ENCODE assay signal across 8 mouse cellular contexts in genomic region chr3:37666291-37667118, GRCm38 (mm10). TPM values are rescaled to one million over a fixed set of nuclear protein-coding genes. Genes with fewer than 3 reads are reported as not detected.
A peak's percentile ranks its signal among the peaks of the same experiment; 100 is the strongest.
DNase-seq lines count a peak whose midpoint lies in the region; ATAC-seq and TF ChIP-seq lines count a peak whose summit lies in the region.

No protein-coding gene starts in this region.

- 0 out of 2 replicates have a peak overlapping the region, but pooled peaks have one; percentile 9 for H3K9ac ChIP-seq in MEL (ENCODE audit: control insufficient read depth, low read depth, low read length, poor library complexity, severe bottlenecking)
- H3K9ac ChIP-seq in heart, postnatal 0 days (replicated peaks; ENCODE audit: low read depth, low read length) = no peak overlapping the region
- no peak overlapping the region for H3K9ac ChIP-seq in midbrain, embryonic 15.5 days

- 24% methylated on average over 9 of the region's 9 CpGs for WGBS in heart, postnatal 0 days
- 12% methylated on average over 9 of the region's 9 CpGs for WGBS in midbrain, embryonic 15.5 days
- WGBS in thymus, adult 2 months = 45% methylated on average over 9 of the region's 9 CpGs

- peak overlapping the region; percentile 3; the same call in 1 of the 2 replicates for H3K27ac ChIP-seq in MEL (ENCODE audit: control insufficient read depth, low read depth, low read length)
- H3K27ac ChIP-seq in heart, postnatal 0 days (ENCODE audit: low read depth) = no peak overlapping the region
- H3K27ac ChIP-seq in midbrain, embryonic 15.5 days = no peak overlapping the region
- no peak overlapping the region for H3K27ac ChIP-seq in thymus, adult 2 months (ENCODE audit: control insufficient read depth, insufficient read depth, low read length)

- TF ChIP-seq CTCF in MEL (IDR thresholded peaks at IDR 0.05 in 2 of 3, conservative IDR thresholded peaks at IDR 0.05 in 1 of 3; ENCODE audit: control insufficient read depth in 1 of 3, insufficient read depth in 1 of 3, low read depth in 2 of 3, low read length in 3 of 3, poor library complexity in 1 of 3, severe bottlenecking in 1 of 3) = no peak
- TF ChIP-seq CTCF in heart, postnatal 0 days (IDR thresholded peaks at IDR 0.05; ENCODE audit: low read depth) = no peak
- no peak for TF ChIP-seq CTCF in thymus, adult 2 months (IDR thresholded peaks at IDR 0.05; ENCODE audit: borderline replicate concordance, control insufficient read depth, extremely low read depth, insufficient read depth, low read length, poor library complexity)

- DNase-seq in MEL (ENCODE audit: low read depth, low spot score) = peak; percentile 59
- peak; percentile 85 for DNase-seq in embryo, embryonic 9.5 days (ENCODE audit: extremely low spot score)
- peak; percentile 59 for DNase-seq in heart, postnatal 0 days (ENCODE audit: low spot score)
- DNase-seq in kidney, postnatal 36 days = peak; percentile 58 to 69
- no peak for DNase-seq in thymus, adult 2 months
- DNase-seq in cerebellum, adult 9-11 months = no peak
- no peak for DNase-seq in urinary bladder, postnatal 36 days (ENCODE audit: low spot score in 2 of 2)

- peak overlapping the region in 1 of 2 experiments; percentile 37; a peak in 1 of 4 replicates for H3K4me3 ChIP-seq in MEL (ENCODE audit: control insufficient read depth in 1 of 2, insufficient read depth in 1 of 2, low read depth in 2 of 2, low read length in 2 of 2)
- no peak overlapping the region for H3K4me3 ChIP-seq in heart, postnatal 0 days (ENCODE audit: low read depth, low read length)
- H3K4me3 ChIP-seq in midbrain, embryonic 15.5 days = no peak overlapping the region
- H3K4me3 ChIP-seq in thymus, adult 2 months (ENCODE audit: control insufficient read depth, insufficient read depth, low read length) = no peak overlapping the region

- peak; percentile 80 for ATAC-seq in heart, postnatal 0 days (ENCODE audit: insufficient read depth, low read depth)
- ATAC-seq in midbrain, embryonic 15.5 days (replicated peaks) = peak; percentile 78

- no peak overlapping the region for H3K4me2 ChIP-seq in heart, postnatal 0 days (ENCODE audit: low read depth, low read length)
- H3K4me2 ChIP-seq in midbrain, embryonic 15.5 days = no peak overlapping the region

- H3K79me2 ChIP-seq in MEL (ENCODE audit: control insufficient read depth, insufficient read depth, low read length, poor library complexity) = peaks cover 23% of the 10 kb centered on the region

- peak; percentile 41 to 83; a peak in 3 of 4 replicates for TF ChIP-seq EP300 in MEL (IDR thresholded peaks at IDR 0.05; ENCODE audit: low read depth in 1 of 2, low read length in 2 of 2)
- TF ChIP-seq EP300 in heart, postnatal 0 days (IDR thresholded peaks at IDR 0.05; ENCODE audit: low read depth) = peak; percentile 52; the same call in 1 of the 2 replicates

- peaks cover 0 to 34% of the 10 kb centered on the region in 2 experiments; a peak in 2 of 4 replicates for H3K36me3 ChIP-seq in MEL (ENCODE audit: control insufficient read depth in 1 of 2, insufficient read depth in 2 of 2, low read length in 2 of 2)
- no peaks in the 10 kb centered on the region for H3K36me3 ChIP-seq in heart, postnatal 0 days (replicated peaks; ENCODE audit: control insufficient read depth, insufficient read depth, low read length)
- no peaks in the 10 kb centered on the region for H3K36me3 ChIP-seq in midbrain, embryonic 15.5 days (replicated peaks)
- H3K36me3 ChIP-seq in thymus, adult 2 months (ENCODE audit: control insufficient read depth, insufficient read depth, low read length) = no peaks in the 10 kb centered on the region

- no peak for TF ChIP-seq POLR2A in MEL (IDR thresholded peaks at IDR 0.05; ENCODE audit: control insufficient read depth in 1 of 2, insufficient read depth in 1 of 2, low read depth in 1 of 2, low read length in 2 of 2, poor library complexity in 1 of 2)
- TF ChIP-seq POLR2A in thymus, adult 2 months (IDR thresholded peaks at IDR 0.05; ENCODE audit: control insufficient read depth, extremely low read depth, insufficient read depth, low read length, poor library complexity) = no peak

- H3K4me1 ChIP-seq in MEL (ENCODE audit: control insufficient read depth in 1 of 2, insufficient read depth in 2 of 2, low read length in 2 of 2) = peaks cover 14 to 26% of the 10 kb centered on the region in 2 experiments
- peaks cover 6% of the 10 kb centered on the region; the same call in 1 of the 2 replicates for H3K4me1 ChIP-seq in heart, postnatal 0 days (ENCODE audit: control insufficient read depth, insufficient read depth)
- peaks cover 4% of the 10 kb centered on the region; the same call in 1 of the 2 replicates for H3K4me1 ChIP-seq in midbrain, embryonic 15.5 days
- no peaks in the 10 kb centered on the region for H3K4me1 ChIP-seq in thymus, adult 2 months (replicated peaks; ENCODE audit: control insufficient read depth, insufficient read depth, low read length)

- no peaks in the 10 kb centered on the region for H3K27me3 ChIP-seq in MEL (ENCODE audit: control insufficient read depth in 1 of 2, insufficient read depth in 2 of 2, low read length in 2 of 2)
- no peaks in the 10 kb centered on the region for H3K27me3 ChIP-seq in heart, postnatal 0 days (ENCODE audit: control insufficient read depth, insufficient read depth, low read length)
- H3K27me3 ChIP-seq in midbrain, embryonic 15.5 days (replicated peaks) = peaks cover 28% of the 10 kb centered on the region; the same call in 1 of the 2 replicates
- no peaks in the 10 kb centered on the region for H3K27me3 ChIP-seq in thymus, adult 2 months (ENCODE audit: control insufficient read depth, insufficient read depth, low read length)

- no peak for TF ChIP-seq RAD21 in MEL (IDR thresholded peaks at IDR 0.05; ENCODE audit: low read depth, low read length)

- no peaks in the 10 kb centered on the region for H3K9me3 ChIP-seq in MEL (replicated peaks; ENCODE audit: insufficient read depth, low read length)
- peaks cover 9% of the 10 kb centered on the region for H3K9me3 ChIP-seq in heart, postnatal 0 days (replicated peaks; ENCODE audit: control insufficient read depth, low read length)
- H3K9me3 ChIP-seq in midbrain, embryonic 15.5 days = peaks cover 17% of the 10 kb centered on the region; the same call in 1 of the 2 replicates

TF ChIP-seq in MEL, 35 proteins besides CTCF, POLR2A, EP300 and RAD21 (continues in another document):
- TF ChIP-seq GABPA (IDR thresholded peaks at IDR 0.05; ENCODE audit: low read depth, low read length) (no peak), RCOR1 (IDR thresholded peaks at IDR 0.05; ENCODE audit: low read depth, low read length) (peak; percentile 26; the same call in 1 of the 2 replicates), ZC3H11A (IDR thresholded peaks at IDR 0.05; ENCODE audit: low read depth, low read length) (no peak), TCF12 (IDR thresholded peaks at IDR 0.05; ENCODE audit: low read depth, low read length) (peak; percentile 35; the same call in 1 of the 2 replicates), ZKSCAN1 (IDR thresholded peaks at IDR 0.05; ENCODE audit: low read depth, low read length) (no peak), POLR2AphosphoS5 (IDR thresholded peaks at IDR 0.05; ENCODE audit: borderline replicate concordance, low read depth, low read length) (no peak), MAZ (IDR thresholded peaks at IDR 0.05; ENCODE audit: low read depth, low read length) (peak; percentile 92), POLR2AphosphoS2 (IDR thresholded peaks at IDR 0.05; ENCODE audit: low read length) (no peak), MAX (IDR thresholded peaks at IDR 0.05; ENCODE audit: low read length) (0 out of 2 replicates have a peak, but pooled peaks have one; percentile 25), UBTF (IDR thresholded peaks at IDR 0.05; ENCODE audit: borderline replicate concordance, insufficient read depth, low read depth, low read length) (no peak), SIN3A (IDR thresholded peaks at IDR 0.05; ENCODE audit: low read length) (peak; percentile 48; the same call in 1 of the 2 replicates), MYB (IDR thresholded peaks at IDR 0.05; ENCODE audit: low read depth, low read length) (peak; percentile 17; the same call in 1 of the 2 replicates), E2F4 (IDR thresholded peaks at IDR 0.05; ENCODE audit: borderline replicate concordance, low read depth, low read length) (no peak), NRF1 (IDR thresholded peaks at IDR 0.05; ENCODE audit: insufficient read depth, low read depth, low read length, poor library complexity, severe bottlenecking) (no peak), MYC (IDR thresholded peaks at IDR 0.05; ENCODE audit: low read depth, low read length) (0 out of 2 replicates have a peak, but pooled peaks have one; percentile 26), MEF2A (IDR thresholded peaks at IDR 0.05; ENCODE audit: extremely low read depth, insufficient replicate concordance, low read depth, low read length, poor library complexity, severe bottlenecking) (no peak), ZNF384 (IDR thresholded peaks at IDR 0.05; ENCODE audit: low read depth, low read length) (no peak), HCFC1 (IDR thresholded peaks at IDR 0.05; ENCODE audit: low read depth, low read length) (no peak), ETS1 (IDR thresholded peaks at IDR 0.05; ENCODE audit: low read depth, low read length) (peak; percentile 59), TBP (IDR thresholded peaks at IDR 0.05; ENCODE audit: low read depth, low read length) (no peak), GATA1 (IDR thresholded peaks at IDR 0.05; ENCODE audit: low read depth, low read length) (peak; percentile 48; the same call in 1 of the 2 replicates), TAL1 (IDR thresholded peaks at IDR 0.05; ENCODE audit: low read length) (peak; percentile 36; the same call in 1 of the 2 replicates)

RNA-seq across cellular contexts. Expression of gene Spry1, which starts 26.8 kb away (rescaled TPM):
- 0.10 TPM in 1 of 2 replicates, not detected in the other for total RNA-seq in MEL (2012; rRNA removed)
- under 1 TPM in 1 of 2 experiments, not detected in 1; 0.31 TPM for polyA plus RNA-seq in MEL (2012; ENCODE audit: insufficient read depth in 1 of 2, insufficient read length in 2 of 2, low read depth in 1 of 2, low replicate concordance in 2 of 2, missing spikeins in 1 of 2)
- 39.2 and 39.6 TPM in 2 replicates for total RNA-seq in heart, postnatal 0 days (2014; rRNA removed; ENCODE audit: low replicate concordance)
- polyA plus RNA-seq in heart, postnatal 0 days (2015; fragmentation: Nextera tagmentation; extraction: Ambion mirVana) = 4.8 and 5.4 TPM in 2 replicates
- 7.1 and 7.9 TPM in 2 replicates for polyA plus RNA-seq in midbrain, embryonic 15.5 days (2015; fragmentation: Nextera tagmentation; extraction: Ambion mirVana)
- polyA plus RNA-seq in thymus, adult 2 months (2012; rRNA removed) = 10.0 and 12.7 TPM in 2 replicates

RNA-seq across cellular contexts. Expression of gene Gm5148, which starts 57.8 kb away (rescaled TPM):
- 107 and 147 TPM in 2 replicates for total RNA-seq in MEL (2012; rRNA removed)
- 1 to 10 TPM in 1 of 2 experiments, not detected in 1; 1.0 TPM for polyA plus RNA-seq in MEL (2012; ENCODE audit: insufficient read depth in 1 of 2, insufficient read length in 2 of 2, low read depth in 1 of 2, low replicate concordance in 2 of 2, missing spikeins in 1 of 2)
- total RNA-seq in heart, postnatal 0 days (2014; rRNA removed; ENCODE audit: low replicate concordance) = not detected in 2 replicates
- 1.8 and 2.0 TPM in 2 replicates for polyA plus RNA-seq in heart, postnatal 0 days (2015; fragmentation: Nextera tagmentation; extraction: Ambion mirVana)
- polyA plus RNA-seq in midbrain, embryonic 15.5 days (2015; fragmentation: Nextera tagmentation; extraction: Ambion mirVana) = 12.4 and 15.4 TPM in 2 replicates
- polyA plus RNA-seq in thymus, adult 2 months (2012; rRNA removed) = 1.5 and 1.8 TPM in 2 replicates

Comparison
In these comparisons a context has a peak if more than half of its experiments do, and no peak if none do; other contexts are left out.
1. DNase-seq: peak in MEL (single experiment), embryo, embryonic 9.5 days (single experiment), heart, postnatal 0 days (single experiment) and kidney, postnatal 36 days (2 of 2); none in thymus, adult 2 months (single experiment), cerebellum, adult 9-11 months (single experiment) and urinary bladder, postnatal 36 days (0 of 2).